Mouse (Mus musculus) hindbrain, embryonic 16.5 days (tissue): Measurements from ENCODE around the gene Vegfa. TPM values are rescaled to one million over a fixed set of nuclear protein-coding genes. Genes with fewer than 3 reads are reported as not detected.

Experiments
- ATAC-seq: fragments of 200-750 bp; cut with Nextera tagmentation; 2 replicates; pipeline ENCODE4 v1.8.0; 2017; ENCODE audit warnings: moderate TSS enrichment, moderate library complexity
- H3K27ac ChIP-seq: fragments of 300-500 bp; sonication (generic); 2 replicates; pipeline ENCODE4 v1.5.1; 2014; ENCODE audit warnings: low read depth, mild to moderate bottlenecking, control low read depth, low read length, moderate library complexity
- H3K27me3 ChIP-seq: fragments of 300-500 bp; sonication (generic); replicated peaks from 2 replicates; pipeline ENCODE4 v1.6.1; 2014; ENCODE audit warnings: low read length; ENCODE audit not compliant: control insufficient read depth, insufficient read depth
- H3K36me3 ChIP-seq: fragments of 300-500 bp; sonication (generic); 2 replicates; pipeline ENCODE4 v1.6.1; 2014; ENCODE audit warnings: mild to moderate bottlenecking, low read length, moderate library complexity, mixed read lengths; ENCODE audit not compliant: control insufficient read depth, insufficient read depth
- H3K4me1 ChIP-seq: fragments of 300-500 bp; sonication (generic); 2 replicates; pipeline ENCODE4 v1.6.1; 2014; ENCODE audit warnings: low read depth, low read length; ENCODE audit not compliant: control insufficient read depth, insufficient read depth
- H3K4me2 ChIP-seq: fragments of 300-500 bp; sonication (generic); 2 replicates; pipeline ENCODE4 v1.6.1; 2014; ENCODE audit warnings: mild to moderate bottlenecking, low read length, control low read depth, moderate library complexity
- H3K4me3 ChIP-seq: fragments of 300-500 bp; sonication (generic); 2 replicates; pipeline ENCODE4 v1.5.1; 2014; ENCODE audit warnings: mild to moderate bottlenecking, low read length, control low read depth, moderate library complexity
- H3K9ac ChIP-seq: fragments of 300-500 bp; sonication (generic); 2 replicates; pipeline ENCODE4 v1.6.1; 2014; ENCODE audit warnings: low read depth, mild to moderate bottlenecking, control low read depth, low read length, moderate library complexity
- H3K9me3 ChIP-seq: fragments of 300-500 bp; sonication (generic); 2 replicates; pipeline ENCODE4 v1.6.1; 2014; ENCODE audit warnings: mild to moderate bottlenecking, low read length, moderate library complexity; ENCODE audit not compliant: control insufficient read depth
- WGBS: fragments of 180-500 bp; shearing (Covaris S2); extraction: QIAGEN DNeasy Blood & Tissue Kit; methylation state at CpG from one replicate; pipeline ENCODE4 v1.1.7; 2014; 5-methylcytosine and 5-hydroxymethylcytosine counted together
- polyA plus RNA-seq: library from polyadenylated mRNA; unstranded; fragments of >200 nt; fragmentation: Nextera tagmentation; extraction: Ambion mirVana; gene quantifications from 2 replicates; pipeline ENCODE4 v1.2.1, GENCODE M21; 2015

Vegfa gene
- polyA plus RNA-seq, 1 experiment from 2014 or later = 3.8 TPM

DNA sequence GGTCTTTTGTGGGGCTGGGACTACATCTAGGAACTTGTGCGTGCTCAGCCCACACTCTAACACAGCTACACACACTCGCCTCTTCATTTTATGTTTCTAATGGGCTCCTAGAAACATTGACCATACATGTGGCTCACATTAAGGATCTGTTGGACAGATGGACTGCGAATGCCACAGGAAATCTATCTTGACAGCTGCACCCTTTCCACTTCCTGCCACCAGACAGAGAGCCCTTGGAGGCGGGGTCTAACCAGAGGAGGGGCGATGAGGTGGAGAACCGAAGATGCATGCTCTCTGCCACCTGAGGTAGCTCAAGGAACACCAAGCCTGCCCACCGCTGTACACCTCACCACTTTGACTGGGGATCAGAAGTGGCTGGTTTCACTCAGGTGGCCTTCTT is 57.7 kb downstream of the Vegfa start:
- Histone ChIP-seq H3K4me2 (no peak overlapping the region), H3K27ac (no peak overlapping the region), H3K9me3 (no peaks in the 10 kb centered on the region), H3K4me1 (no peaks in the 10 kb centered on the region), H3K36me3 (no peaks in the 10 kb centered on the region), H3K9ac (no peak overlapping the region), H3K4me3 (no peak overlapping the region), H3K27me3 (no peaks in the 10 kb centered on the region)
- 78% methylated on average over 7 of the region's 7 CpGs for WGBS
- ATAC-seq = no peak

- WGBS = 86% methylated on average over 7 of the region's 7 CpGs
- H3K4me2 ChIP-seq = no peak overlapping the region
Observed at GRCm38 (mm10) chr17:45973214-45973613, 59.0 kb downstream of the Vegfa start.

DNA sequence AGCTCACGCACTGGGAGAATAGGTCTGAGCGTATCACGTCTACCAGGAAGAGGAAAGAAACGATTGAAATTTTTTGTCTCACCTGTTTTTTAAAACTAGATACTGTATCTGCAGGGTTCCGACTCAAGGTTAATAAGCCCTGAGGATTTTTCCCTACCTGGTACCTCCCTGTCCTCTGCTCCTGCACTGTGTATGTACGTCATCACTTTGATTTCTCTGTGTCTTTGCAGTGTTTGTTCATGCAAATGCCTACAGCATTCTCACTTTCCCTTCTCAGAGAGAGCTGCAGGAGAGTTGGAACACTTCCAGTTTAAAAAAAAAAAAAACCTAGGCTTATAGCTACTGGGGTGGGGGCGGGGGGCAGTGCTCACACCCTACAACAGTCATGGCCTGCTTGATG is 59.8 kb downstream of the Vegfa start:
- Histone ChIP-seq H3K27ac (no peak overlapping the region), H3K9me3 (no peaks in the 10 kb centered on the region), H3K36me3 (no peaks in the 10 kb centered on the region), H3K27me3 (no peaks in the 10 kb centered on the region), H3K4me3 (no peak overlapping the region), H3K4me1 (no peaks in the 10 kb centered on the region), H3K9ac (no peak overlapping the region), H3K4me2 (no peak overlapping the region)
- WGBS = 86% methylated on average over 7 of the region's 7 CpGs
- ATAC-seq = no peak

More at GRCm38 (mm10) chr17:45973214-45973613, 59.0 kb downstream of the Vegfa start:
- ATAC-seq = no peak
- H3K9ac ChIP-seq = no peak overlapping the region
- H3K9me3 ChIP-seq = no peaks in the 10 kb centered on the region
- H3K27me3 ChIP-seq = no peaks in the 10 kb centered on the region
- no peaks in the 10 kb centered on the region for H3K4me1 ChIP-seq
- no peaks in the 10 kb centered on the region for H3K36me3 ChIP-seq
- H3K4me3 ChIP-seq = no peak overlapping the region
- no peak overlapping the region for H3K27ac ChIP-seq

DNA sequence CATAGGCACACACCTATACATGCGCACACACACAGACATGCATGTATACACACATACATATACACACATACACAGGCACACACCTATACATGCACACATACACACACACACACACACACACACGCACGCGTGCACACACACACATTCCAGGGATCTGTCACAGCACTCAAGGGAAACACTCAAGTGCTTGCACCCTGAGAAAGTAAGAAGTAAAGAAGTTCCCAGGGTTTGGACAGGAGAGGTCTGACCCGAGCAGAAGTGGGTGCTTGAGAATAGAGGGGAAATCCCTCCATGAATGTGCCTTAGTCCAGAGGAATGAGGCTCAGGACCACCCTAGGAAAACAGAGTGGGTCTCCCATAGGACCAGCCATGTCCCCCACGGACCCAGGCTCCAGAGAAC is 60.4 kb downstream of the Vegfa start:
- Histone ChIP-seq H3K4me2 (no peak overlapping the region), H3K9ac (no peak overlapping the region), H3K27ac (no peak overlapping the region), H3K36me3 (no peaks in the 10 kb centered on the region), H3K4me3 (no peak overlapping the region), H3K4me1 (no peaks in the 10 kb centered on the region), H3K9me3 (no peaks in the 10 kb centered on the region), H3K27me3 (no peaks in the 10 kb centered on the region)
- 89% methylated on average over 6 of the region's 6 CpGs for WGBS
- ATAC-seq = no peak

DNA sequence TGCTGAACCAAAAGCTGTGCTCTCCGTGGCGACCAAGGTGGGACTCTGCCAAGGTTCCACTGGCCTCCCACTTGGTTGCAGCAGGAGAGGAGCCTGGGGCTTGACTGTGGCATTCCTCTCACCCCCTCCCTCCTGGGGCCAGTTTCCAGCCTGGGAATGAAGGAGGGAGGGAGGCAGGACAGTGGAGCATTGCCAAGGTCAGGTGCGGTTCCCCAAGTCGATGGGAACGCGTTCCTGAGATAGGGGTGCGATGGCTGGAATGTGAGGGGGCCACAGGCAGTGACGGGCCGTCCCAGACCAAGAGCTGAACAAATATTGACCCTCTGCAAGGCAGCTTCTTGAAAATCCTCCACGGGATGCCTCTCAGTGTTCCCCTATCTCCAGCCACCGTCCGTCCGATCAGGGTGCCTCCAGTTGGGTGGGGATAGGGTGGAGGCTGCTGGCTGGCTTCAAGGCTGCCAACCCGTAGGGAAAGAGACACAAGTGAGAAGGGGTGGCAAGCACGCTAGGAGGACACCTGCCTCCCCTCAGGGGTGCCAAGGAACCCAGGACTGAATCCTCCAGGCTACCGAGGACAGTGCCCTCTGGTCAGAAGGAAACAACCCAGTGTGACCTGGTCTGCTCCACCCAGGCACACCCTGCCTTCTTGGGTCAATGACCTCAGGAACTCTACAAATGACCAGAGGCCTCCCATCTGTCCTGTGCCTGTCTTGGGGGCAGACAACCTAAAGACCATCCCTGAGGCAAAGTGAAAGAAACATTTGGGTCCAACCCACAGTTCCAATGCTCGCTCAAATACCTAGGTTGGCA is 61.2 kb downstream of the Vegfa start:
- no peak overlapping the region for H3K4me3 ChIP-seq
- no peaks in the 10 kb centered on the region for H3K27me3 ChIP-seq
- 85% methylated on average over 17 of the region's 17 CpGs for WGBS
- H3K4me2 ChIP-seq = no peak overlapping the region
- H3K9me3 ChIP-seq = no peaks in the 10 kb centered on the region
- H3K36me3 ChIP-seq = no peaks in the 10 kb centered on the region
- no peak overlapping the region for H3K27ac ChIP-seq
- no peaks in the 10 kb centered on the region for H3K4me1 ChIP-seq
- H3K9ac ChIP-seq = no peak overlapping the region
- ATAC-seq = no peak

DNA sequence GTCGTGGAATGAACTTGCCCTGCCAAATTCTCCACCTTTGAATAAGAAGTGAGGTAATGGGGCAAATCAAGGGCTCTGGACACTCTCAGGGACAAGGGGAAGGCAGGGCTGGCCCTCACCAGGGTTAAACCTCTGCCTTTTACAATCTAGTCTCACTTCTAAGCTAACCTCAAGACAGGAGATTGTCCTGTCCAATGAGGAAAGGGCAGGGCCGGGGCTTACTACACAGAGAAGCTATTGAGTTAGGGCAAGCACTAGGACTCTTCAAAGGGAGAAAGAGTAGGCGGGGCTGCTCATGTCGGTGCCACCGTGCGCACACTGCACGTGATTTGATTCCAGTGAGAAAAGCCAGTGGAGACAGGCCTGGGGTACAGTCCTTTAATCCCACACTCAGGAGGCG is 62.6 kb downstream of the Vegfa start:
- no peaks in the 10 kb centered on the region for H3K9me3 ChIP-seq
- no peak overlapping the region for H3K27ac ChIP-seq
- H3K36me3 ChIP-seq = no peaks in the 10 kb centered on the region
- H3K4me3 ChIP-seq = no peak overlapping the region
- ATAC-seq = no peak
- H3K9ac ChIP-seq = no peak overlapping the region
- no peaks in the 10 kb centered on the region for H3K4me1 ChIP-seq
- no peak overlapping the region for H3K4me2 ChIP-seq
- 77% methylated on average over 8 of the region's 8 CpGs for WGBS
- no peaks in the 10 kb centered on the region for H3K27me3 ChIP-seq

GRCm38 (mm10) chr17:45968341-45968740 is 63.8 kb downstream of the Vegfa start:
- H3K4me2 ChIP-seq = no peak overlapping the region
- H3K27me3 ChIP-seq = no peaks in the 10 kb centered on the region
- H3K9me3 ChIP-seq = no peaks in the 10 kb centered on the region
- no peak for ATAC-seq
- no peak overlapping the region for H3K9ac ChIP-seq
- no peak overlapping the region for H3K4me3 ChIP-seq
- 84% methylated on average over 11 of the region's 11 CpGs for WGBS
- H3K27ac ChIP-seq = no peak overlapping the region
- H3K4me1 ChIP-seq = no peaks in the 10 kb centered on the region
- H3K36me3 ChIP-seq = no peaks in the 10 kb centered on the region

Other genes with a start within 250 kb of the Vegfa start
- gene Mrps18a, start 78.6 kb upstream of the Vegfa start, polyA plus RNA-seq = 152 and 163 TPM in 2 replicates
- gene Rsph9, start 111.8 kb upstream of the Vegfa start, polyA plus RNA-seq = 54.8 and 62.7 TPM in 2 replicates
- gene Mad2l1bp, start 121.2 kb upstream of the Vegfa start, polyA plus RNA-seq = 22.1 and 23.0 TPM in 2 replicates
- gene Gtpbp2, start 128.7 kb upstream of the Vegfa start, polyA plus RNA-seq = 39.6 and 41.0 TPM in 2 replicates
- 6.2 and 8.4 TPM in 2 replicates for gene Polh, start 170.3 kb upstream of the Vegfa start, polyA plus RNA-seq
- 29.0 and 35.7 TPM in 2 replicates for gene Xpo5, start 170.4 kb upstream of the Vegfa start, polyA plus RNA-seq
- gene Polr1c, start 215.7 kb upstream of the Vegfa start, polyA plus RNA-seq = 72.4 and 76.6 TPM in 2 replicates
- gene Yipf3, start 215.7 kb upstream of the Vegfa start, polyA plus RNA-seq = 101 and 105 TPM in 2 replicates
- 19.1 and 23.8 TPM in 2 replicates for gene Lrrc73, start 221.2 kb upstream of the Vegfa start, polyA plus RNA-seq